Mouse (Mus musculus): ENCODE measurements around the gene Gm44503.

Gene Gm44503

DNA sequence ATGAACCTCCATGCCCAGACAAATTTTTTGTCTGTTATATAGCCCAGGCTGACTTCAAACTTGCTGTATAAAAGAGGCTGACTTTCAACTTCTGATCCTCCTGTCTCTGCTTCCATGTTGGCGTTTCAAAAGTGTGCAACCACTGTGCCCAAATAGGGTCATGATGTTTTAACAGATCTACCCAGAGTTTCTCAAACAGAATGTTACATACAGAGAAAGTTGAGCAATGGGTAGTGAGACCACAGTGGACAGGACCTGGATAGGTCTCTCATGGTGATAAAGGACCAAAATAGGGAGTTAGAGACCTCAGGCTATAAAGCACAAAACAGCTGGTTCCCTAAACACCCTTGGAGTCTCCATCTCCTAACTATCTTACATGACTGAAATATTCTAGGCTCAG, 71.8 kb downstream of the Gm44503 start:
- DNase-seq (ENCODE audit: low spot score): no peak

DNA sequence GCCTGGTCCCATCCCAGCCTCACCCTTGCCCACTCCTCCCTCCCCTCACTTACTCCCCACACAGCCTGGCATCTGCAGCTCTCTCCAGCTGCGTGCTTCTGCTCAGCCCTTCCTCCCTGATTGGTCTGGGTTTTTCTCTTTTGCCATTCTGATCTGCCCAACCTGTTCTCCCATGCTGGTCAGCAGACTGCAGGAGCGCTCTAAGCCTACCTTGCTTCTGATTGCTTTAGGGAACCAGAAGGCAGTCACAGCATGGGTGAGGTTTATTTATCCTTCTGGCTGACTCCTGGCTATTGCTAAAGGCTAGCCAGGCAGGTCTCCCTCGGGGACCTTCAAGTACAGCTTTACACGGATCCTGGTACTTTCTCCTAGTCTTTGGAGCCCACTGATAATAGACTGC, 72.8 kb downstream of the Gm44503 start:
- DNase-seq (ENCODE audit: low spot score): no peak

GRCm38 (mm10) chr9:73033406-73033805, 74.8 kb downstream of the Gm44503 start:
- DNase-seq (ENCODE audit: low spot score): no peak

DNA sequence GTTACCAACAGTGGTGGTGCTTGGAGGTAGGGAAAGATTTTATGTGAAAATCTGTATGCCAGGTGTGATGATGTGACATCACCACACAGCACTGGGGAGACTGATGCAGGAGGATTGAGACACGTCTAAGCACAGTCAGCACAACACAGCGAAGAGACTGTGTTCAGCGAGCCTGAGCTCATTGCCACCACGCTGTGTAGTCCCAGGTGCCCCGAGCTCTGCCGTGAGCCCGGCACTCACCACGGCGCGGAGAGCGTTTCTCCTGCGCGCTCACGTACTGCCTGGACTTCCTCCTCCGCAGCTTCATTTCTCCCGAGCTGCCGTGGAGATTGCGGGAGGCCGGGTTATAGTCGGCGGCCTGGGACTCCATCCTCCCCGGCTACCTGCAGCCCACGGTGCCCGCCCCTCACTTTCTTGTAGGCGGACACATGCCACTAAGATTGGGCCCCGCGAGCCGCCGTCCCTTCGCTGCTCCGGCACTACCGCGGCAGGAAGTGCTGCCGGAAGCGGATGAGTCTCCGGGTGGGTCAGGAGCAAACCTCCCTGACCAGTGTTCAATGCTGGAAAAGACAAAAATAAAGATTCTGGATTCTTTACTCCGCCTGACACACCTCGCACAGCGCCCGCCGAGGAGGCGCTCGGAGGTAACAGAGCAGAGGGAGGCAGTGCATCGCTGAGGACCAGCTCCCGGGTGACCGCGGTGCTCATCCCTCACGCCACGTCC, 80.7 kb downstream of the Gm44503 start:
- DNase-seq (ENCODE audit: low spot score): peak; percentile 94

GRCm38 (mm10) chr9:73040080-73040479, 81.4 kb downstream of the Gm44503 start, which contains the start of gene Pigb:
TSS of gene Pigb (minus strand) at chr9:73040378.
- no peak for DNase-seq (ENCODE audit: low spot score)

DNA sequence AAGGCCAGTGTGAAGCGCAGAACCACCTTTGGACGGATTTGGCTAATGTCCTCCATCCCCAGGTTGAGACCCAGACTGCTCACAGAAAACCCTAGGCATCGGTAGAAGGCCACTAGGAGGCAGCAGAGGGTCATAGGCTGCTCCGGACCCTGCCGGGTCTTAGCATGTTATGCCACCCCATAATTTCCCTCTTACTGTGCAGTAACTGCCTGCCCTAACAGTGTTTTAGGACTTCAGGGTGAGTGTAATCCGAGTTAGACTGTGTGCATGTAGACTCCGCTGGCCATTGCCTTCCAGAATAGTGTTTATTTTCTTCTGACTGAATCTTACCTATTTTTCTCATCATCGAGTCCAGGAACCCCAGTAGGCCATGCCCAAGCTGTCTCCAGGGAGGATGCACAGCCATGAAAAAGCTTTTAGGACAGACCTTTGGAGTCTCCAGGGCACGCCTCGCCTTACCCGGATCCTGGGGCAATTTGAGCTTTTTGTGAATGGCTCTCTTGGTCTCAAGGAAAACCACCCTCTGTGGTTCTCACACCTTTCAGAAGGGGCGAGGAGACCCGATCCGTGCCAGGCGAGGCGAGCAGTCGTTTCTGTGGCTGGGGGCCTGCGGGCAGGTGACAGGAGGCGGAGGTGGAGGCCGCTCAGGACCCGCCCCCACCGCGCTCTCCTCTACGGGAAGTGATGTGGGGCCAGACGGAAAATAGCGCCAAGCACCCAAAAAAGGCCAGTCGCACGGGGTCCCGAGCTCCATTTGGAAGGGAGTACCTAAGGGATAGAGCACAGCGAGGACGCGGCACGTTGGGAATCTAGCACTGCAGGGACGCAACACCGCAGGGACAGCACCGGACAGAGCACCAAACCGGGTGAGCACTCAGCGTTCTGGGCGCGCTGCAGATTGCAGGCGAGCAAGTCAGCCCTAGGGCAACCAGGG, 85.8 kb downstream of the Gm44503 start, which contains the start of gene Rab27a:
Rab27a (plus strand) TSS at position 709 of the 934 bp plus-strand sequence.
- peak; percentile 91 for DNase-seq (ENCODE audit: low spot score)

DNA sequence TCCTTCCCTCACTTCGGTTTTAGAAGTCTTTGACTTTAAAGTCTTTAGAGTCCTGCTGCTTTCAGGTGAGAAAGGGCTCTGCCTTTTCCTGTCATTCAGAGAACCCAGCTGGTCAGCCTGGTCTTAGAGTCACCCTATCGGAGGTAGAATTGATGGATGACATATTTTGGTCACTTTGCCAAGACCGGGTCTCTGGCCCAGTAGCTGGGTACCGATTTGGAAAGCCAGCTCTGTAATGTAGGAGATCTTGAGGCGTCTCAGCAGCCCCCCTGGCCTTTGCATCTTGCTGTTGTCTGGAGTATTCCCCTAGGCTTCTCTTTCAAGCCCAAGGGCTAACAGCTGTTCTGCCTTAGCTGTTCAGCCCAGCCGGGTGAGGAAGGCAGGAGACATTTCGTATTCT, 86.6 kb downstream of the Gm44503 start:
- DNase-seq (ENCODE audit: low spot score): no peak

- DNase-seq (ENCODE audit: low spot score): no peak
These were observed 87.1 kb downstream of the Gm44503 start for GRCm38 (mm10) chr9:73045711-73046110.

DNA sequence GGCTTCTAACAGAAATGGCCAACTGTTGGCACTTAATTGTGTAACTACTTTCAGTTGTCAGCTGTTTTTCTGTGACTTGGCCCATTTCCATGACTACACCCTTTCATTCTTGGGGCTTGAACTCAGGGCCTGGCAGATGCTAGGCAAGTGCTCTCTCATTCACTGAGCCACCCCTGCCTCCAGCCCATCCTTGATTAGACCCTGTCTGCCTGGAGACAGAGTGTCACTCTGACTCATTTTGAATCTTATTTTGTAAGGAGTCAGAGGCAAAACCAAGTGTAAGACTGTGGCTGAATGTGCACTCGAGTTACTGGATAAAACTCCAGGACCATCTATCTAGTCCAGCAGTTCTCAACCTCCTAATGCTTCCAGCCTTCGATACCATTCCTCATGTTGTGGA, 89.3 kb downstream of the Gm44503 start:
- no peak for DNase-seq (ENCODE audit: low spot score)

DNA sequence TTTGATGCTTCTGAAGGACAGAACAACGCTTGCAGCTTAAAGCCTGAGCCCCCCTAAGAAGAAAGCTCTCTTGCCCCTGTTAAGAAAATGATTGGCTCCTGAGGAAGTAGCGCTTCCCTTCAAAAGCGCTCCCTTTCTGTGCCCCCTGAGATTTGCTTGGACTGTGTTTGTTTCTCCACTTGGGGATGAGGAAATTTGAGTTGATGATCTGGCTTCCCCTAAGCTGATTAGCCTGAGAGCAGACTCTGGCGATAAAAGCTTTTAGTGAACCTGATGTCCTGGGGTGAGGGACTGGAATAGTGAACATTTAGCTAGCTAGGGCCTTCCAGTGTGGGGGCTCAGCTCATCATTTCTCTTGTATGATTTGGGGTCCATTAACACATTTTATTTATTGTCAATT, 90.3 kb downstream of the Gm44503 start:
- DNase-seq (ENCODE audit: low spot score): no peak

GRCm38 (mm10) chr9:73049833-73050232, 91.2 kb downstream of the Gm44503 start:
- no peak for DNase-seq (ENCODE audit: low spot score)

- no peak for DNase-seq (ENCODE audit: low spot score)
These were observed 92.0 kb downstream of the Gm44503 start for GRCm38 (mm10) chr9:73050606-73051005.

DNA sequence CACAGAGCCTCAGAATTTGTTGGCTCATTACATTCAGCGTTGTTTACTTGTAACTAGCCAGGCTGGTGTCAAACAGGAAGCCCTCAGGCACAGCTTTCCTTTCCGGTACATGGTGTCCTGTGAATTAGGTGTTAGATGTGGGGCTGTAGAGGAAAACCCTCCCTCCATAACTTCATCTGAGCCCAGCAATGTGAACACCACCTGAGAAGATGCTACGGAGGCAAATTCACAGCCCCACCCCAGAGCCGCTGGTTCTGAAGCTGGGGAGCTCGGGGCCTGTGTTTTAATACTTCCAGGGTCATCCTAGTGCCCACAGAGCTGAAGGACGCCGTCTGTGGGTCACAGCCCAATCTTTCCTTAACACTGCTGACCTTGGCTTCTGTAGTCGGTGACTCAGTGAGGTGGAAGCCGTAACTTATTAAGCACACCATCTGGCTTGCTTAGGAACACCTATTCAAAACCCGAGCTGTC, 96.8 kb downstream of the Gm44503 start:
- DNase-seq (ENCODE audit: low spot score): no peak

DNA sequence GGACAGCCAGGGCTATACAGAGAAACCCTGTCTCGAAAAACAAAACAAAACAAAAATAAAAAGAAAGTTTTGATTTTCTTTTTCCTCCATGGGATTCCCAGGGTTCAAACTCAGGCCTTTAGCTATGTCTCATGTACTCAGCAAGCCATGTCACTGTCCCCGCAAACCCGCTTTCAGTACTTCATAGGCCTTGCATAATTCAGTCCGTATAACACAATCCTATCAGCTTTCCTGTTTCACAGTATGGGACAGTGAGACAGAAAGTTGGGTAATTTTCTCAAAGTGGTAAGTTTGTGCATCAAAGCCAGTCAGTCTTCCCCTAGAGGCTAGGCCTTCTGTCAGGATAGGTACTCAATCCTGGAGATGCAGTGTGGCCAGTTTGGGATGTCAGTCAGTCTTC, 100.6 kb downstream of the Gm44503 start:
- DNase-seq (ENCODE audit: low spot score): no peak

- no peak for DNase-seq (ENCODE audit: low spot score)
These were observed 105.1 kb downstream of the Gm44503 start for GRCm38 (mm10) chr9:73063621-73064290.

All from testis, postnatal 10 days (tissue).